Mouse (Mus musculus): ENCODE measurements at regions not wholly inside any gene's neighbourhood (a gene's known extent, or its start where the extent isn't known, plus 50 kb on each side); places are given as distances from the start of the nearest gene placed in this dataset.

- no peak for TF ChIP-seq CTCF (IDR thresholded peaks at IDR 0.05; ENCODE audit: extremely low read depth, insufficient read depth, low read length)
- no peak for TF ChIP-seq POLR2A (IDR thresholded peaks at IDR 0.05; ENCODE audit: extremely low read depth, insufficient read depth, low read length)
Measured at GRCm38 (mm10) chr6:136238989-136239388, 65.7 kb upstream of the Grin2b start.
